Mouse (Mus musculus) cerebellum, adult 11-12 months (tissue): Measurements from ENCODE around the gene Kcnj2.

Source experiments
- DNase-seq: peaks from one replicate; pipeline ENCODE4 v3.0.0; 2022

The Kcnj2 gene

DNA sequence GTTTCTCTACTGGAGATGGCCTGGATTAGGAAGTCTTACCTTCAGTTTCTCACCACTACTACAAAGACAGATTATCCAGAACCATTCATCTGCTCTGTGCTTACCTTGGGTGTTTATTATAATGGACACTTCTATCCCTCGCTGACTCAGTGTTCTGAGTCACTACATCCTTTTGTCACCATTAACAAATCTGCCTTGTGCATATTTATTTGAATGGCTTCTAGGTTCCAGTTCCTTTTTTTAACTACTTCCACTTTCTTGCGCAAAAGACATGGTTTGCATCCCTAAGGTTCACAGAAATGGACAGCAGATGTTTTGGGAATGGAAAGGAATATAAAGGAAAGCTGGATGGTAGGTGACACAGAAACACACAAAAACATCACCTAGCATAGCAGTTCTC is 27.0 kb downstream of the Kcnj2 start:
- DNase-seq, result no peak

- DNase-seq, result no peak
These were observed 30.6 kb downstream of the Kcnj2 start for GRCm38 (mm10) chr11:111096612-111097011.

DNA sequence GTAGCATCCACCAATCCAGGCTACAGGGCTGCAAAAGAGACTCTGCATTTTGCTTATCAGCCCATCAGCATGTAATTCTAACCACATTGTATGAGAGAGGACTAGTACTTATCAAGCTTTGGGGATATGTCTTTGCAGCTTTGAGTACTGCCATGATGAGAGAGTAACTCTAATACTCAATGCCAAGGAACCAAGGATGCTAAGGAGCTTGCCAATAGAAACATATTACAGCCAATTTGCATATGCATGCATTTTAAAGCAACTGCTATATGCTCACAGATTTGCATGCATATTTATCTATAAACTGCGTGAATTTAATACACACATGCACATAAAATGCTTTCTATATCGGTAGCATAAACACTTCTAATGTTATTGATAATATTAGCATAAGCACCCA is 34.2 kb downstream of the Kcnj2 start:
- DNase-seq, result no peak

DNA sequence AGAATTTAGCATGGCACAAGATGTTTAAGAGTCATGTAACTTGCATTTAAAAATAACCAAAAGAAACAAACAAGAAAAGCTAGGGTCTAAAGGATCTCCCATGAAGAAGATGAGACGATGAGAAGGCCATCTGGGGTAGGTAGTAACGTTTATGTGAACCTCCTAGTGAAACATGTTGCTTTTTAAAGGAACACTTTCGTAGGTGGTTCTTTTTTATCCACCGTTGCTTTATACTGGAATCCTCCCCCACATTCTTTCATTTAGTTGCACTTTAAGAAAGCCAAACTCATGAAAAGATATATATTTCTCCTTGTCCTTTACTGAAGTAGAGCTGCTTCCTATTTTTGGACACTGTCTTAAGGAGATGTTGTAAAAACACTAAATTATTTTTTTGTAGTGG is 34.7 kb downstream of the Kcnj2 start:
- no peak for DNase-seq

- DNase-seq, result no peak
These were observed 35.7 kb downstream of the Kcnj2 start for GRCm38 (mm10) chr11:111101620-111102176.

- no peak for DNase-seq
These were observed 38.5 kb downstream of the Kcnj2 start for GRCm38 (mm10) chr11:111104422-111104821.

DNA sequence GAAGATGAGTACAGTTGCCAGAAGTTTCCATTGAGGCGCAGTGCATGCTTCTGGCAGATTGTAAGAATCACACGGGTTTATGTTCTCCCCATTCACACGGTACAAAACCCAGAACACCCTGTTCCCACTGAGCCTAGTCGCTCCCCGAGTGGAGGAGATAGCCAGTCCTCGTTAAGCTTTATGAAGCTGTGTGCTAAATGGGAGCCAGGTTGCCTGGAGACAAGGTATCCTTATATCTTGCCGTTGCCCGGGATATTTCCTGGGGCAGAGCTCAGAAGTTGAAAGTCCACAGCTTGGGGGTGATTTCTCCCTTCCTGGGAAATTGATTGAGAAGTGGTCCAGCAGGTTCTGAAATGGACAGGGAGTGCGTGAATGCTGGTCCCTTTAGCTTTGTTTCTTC is 42.2 kb downstream of the Kcnj2 start:
- DNase-seq, result no peak

DNA sequence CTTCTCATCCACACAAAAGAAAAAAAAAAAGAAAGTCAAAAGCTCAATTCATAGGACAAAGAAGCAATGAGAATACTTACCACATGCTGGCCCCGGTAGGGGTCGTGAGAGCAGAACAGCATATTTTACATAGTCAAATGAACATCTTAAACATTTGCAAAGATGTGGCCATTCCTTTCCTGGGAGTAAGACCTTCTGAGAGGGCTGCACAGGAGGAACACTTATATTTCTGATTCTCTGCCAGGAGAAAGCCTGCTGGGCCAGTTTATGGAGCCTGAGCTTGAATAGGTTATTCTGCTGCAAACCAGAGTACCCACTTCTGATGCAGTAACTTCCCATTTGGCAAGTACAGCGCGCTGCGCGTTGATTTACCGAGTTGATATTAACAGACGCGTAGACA is 55.5 kb downstream of the Kcnj2 start:
- DNase-seq, result no peak

DNA sequence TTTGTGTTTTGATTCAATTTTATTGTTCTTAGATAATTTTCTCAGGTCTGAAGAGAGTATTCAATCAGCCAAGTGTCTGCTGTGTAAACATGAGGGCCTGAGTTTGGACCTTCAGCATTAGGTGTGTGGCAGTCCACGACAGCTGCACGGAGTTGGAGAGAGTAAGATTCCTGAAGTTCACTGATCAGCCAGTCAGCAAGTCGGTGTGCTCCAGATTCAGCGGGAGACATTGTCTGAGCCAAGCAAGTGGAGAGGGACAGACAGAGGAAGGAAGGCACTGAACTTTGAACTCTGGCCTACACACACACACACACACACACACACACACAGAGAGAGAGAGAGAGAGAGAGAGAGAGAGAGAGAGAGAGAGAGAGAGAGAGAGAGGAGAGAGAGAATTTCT is 57.4 kb downstream of the Kcnj2 start:
- no peak for DNase-seq

DNA sequence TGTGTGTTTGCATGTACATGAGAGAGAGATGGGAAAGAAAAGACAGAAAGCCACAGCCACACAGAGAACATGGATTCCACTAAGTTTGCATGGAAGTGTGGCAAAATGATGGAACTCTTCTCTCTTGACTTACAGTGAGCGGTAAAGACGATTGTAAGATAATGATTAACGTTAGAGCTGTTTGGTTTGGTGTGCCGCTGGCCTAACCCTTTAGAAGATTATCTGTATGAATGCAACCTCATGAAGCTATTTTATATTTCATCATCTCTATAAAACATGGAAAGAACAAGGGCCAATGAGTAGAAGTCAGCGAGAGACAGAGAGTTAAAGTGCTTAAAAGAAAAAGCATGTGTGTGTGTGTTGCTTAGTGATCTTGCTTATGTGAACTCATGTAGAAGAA is 60.0 kb downstream of the Kcnj2 start:
- DNase-seq, result no peak
